Mouse (Mus musculus) bone marrow macrophage, adult 2 months (primary cell): ENCODE data around the gene Sema3g.

Experiments used
- CTCF ChIP-seq: IDR thresholded peaks from 2 replicates; pipeline ENCODE4 v1.5.1; 2012; ENCODE audit warnings: low read depth, mild to moderate bottlenecking, low read length, moderate library complexity
- POLR2A ChIP-seq: IDR thresholded peaks from 2 replicates; pipeline ENCODE4 v1.6.1; 2012; ENCODE audit warnings: mild to moderate bottlenecking, low read depth, low read length, borderline replicate concordance

GRCm38 (mm10) chr14:31200038-31200437 is 17.6 kb upstream of the Sema3g start:
- TF ChIP-seq CTCF (no peak), POLR2A (no peak)
